Mouse (Mus musculus) limb, embryonic 11.5 days (tissue): ENCODE measurements around the gene Rap1gap. TPM values are rescaled to one million over a fixed set of nuclear protein-coding genes. Genes with fewer than 3 reads are reported as not detected.

Source experiments
- ATAC-seq: fragments of 200-750 bp; cut with Nextera tagmentation; 2 replicates; pipeline ENCODE4 v1.8.0; 2017; ENCODE audit warnings: low read depth; ENCODE audit not compliant: insufficient number of reproducible peaks, low FRiP score, low TSS enrichment
- DNase-seq: peaks from one replicate; pipeline ENCODE4 v3.0.0-alpha.2; 2015; ENCODE audit warnings: low spot score
- H3K27ac ChIP-seq: fragments of 300-500 bp; sonication (generic); replicated peaks from 2 replicates; pipeline ENCODE4 v1.5.1; 2014; ENCODE audit warnings: low read depth, mild to moderate bottlenecking, low read length
- H3K27me3 ChIP-seq: fragments of 300-500 bp; sonication (generic); 2 replicates; pipeline ENCODE4 v1.6.1; 2014; ENCODE audit warnings: mild to moderate bottlenecking, low read length, mixed read lengths; ENCODE audit not compliant: control insufficient read depth, insufficient read depth
- H3K36me3 ChIP-seq: fragments of 300-500 bp; sonication (generic); 2 replicates; pipeline ENCODE4 v1.6.1; 2014; ENCODE audit warnings: mild to moderate bottlenecking, low read length, moderate library complexity, mixed read lengths; ENCODE audit not compliant: control insufficient read depth, insufficient read depth
- H3K4me1 ChIP-seq: fragments of 300-500 bp; sonication (generic); 2 replicates; pipeline ENCODE4 v1.6.1; 2014; ENCODE audit warnings: low read length, mixed read lengths; ENCODE audit not compliant: control insufficient read depth, insufficient read depth
- H3K4me2 ChIP-seq: fragments of 300-500 bp; sonication (generic); 2 replicates; pipeline ENCODE4 v1.6.1; 2014; ENCODE audit warnings: low read depth, mild to moderate bottlenecking, moderate library complexity; ENCODE audit not compliant: severe bottlenecking
- H3K4me3 ChIP-seq: fragments of 300-500 bp; sonication (generic); 2 replicates; pipeline ENCODE4 v1.5.1; 2014; ENCODE audit warnings: low read depth, low read length
- H3K9ac ChIP-seq: fragments of 300-500 bp; sonication (generic); 2 replicates; pipeline ENCODE4 v1.6.1; 2014; ENCODE audit warnings: mild to moderate bottlenecking, low read length
- H3K9me3 ChIP-seq: fragments of 300-500 bp; sonication (generic); 2 replicates; pipeline ENCODE4 v1.6.1; 2016; ENCODE audit warnings: low read length; ENCODE audit not compliant: control insufficient read depth
- WGBS: fragments of 180-500 bp; shearing (Covaris S2); extraction: QIAGEN DNeasy Blood & Tissue Kit; methylation state at CpG from one replicate; pipeline ENCODE4 v1.1.7; 2014; 5-methylcytosine and 5-hydroxymethylcytosine counted together
- polyA plus RNA-seq: library from polyadenylated mRNA; unstranded; fragments of >200 nt; fragmentation: Nextera tagmentation; extraction: Ambion mirVana; gene quantifications from 2 replicates; pipeline ENCODE4 v1.2.1, GENCODE M21; 2014

The Rap1gap gene
- polyA plus RNA-seq, 1 experiment from 2014 or later: 5.3 TPM

DNA sequence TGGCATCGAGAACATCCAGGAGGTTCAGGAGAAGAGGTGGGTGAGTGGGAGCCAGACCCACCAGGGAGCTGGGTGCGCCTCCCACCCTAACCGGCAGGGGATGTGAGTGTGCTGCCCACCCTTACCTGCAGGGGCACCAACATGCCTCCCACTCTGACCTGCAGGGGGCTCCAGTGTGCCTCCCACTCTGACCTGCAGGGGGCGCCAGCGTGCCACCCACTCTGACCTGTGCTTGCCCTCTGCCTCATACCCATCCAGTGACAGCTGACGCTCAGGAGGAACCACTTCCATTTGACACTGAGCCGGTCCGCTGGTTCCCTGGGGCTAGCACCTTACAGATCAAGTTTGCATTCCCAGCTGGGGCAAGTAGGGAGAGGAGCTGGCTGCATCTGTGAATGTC, 60.2 kb downstream of the Rap1gap start:
- Histone ChIP-seq H3K27me3 (peaks cover 26% of the 10 kb centered on the region), H3K27ac (no peak overlapping the region), H3K9me3 (no peaks in the 10 kb centered on the region), H3K4me3 (no peak overlapping the region), H3K4me2 (peak overlapping the region; percentile 4; the same call in 1 of the 2 replicates), H3K36me3 (no peaks in the 10 kb centered on the region), H3K4me1 (peaks cover 23% of the 10 kb centered on the region), H3K9ac (no peak overlapping the region)
- 54% methylated on average over 8 of the region's 8 CpGs for WGBS
- ATAC-seq (no peak), DNase-seq (peak; percentile 75)

DNA sequence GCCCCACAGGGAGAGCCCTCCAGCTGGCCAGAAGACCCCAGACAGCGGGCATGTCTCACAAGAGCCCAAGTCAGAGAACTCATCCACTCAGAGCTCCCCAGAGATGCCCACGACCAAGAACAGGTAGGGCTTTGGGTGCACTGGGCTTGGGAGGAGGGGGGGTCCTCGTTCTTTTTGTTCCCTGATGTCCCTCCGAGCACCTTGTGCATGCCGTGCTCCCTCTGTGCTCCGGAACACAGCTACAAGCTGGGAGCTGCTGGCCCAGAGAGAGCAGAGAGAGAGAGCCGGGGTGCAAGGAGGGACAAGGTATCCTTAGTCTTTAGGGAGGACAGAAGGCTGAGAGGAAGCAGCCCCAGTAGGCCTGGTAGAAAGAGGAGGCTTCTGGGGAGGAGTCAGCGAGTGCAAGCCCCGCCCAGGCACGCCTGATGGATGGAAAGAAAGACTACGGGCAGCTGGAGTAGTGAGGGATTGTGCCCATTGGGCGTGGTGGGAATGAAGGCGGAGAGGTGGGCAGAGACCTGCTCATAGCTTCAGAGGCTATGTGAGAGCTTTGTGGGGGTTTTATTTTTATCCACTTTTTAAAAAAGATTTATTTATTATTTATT, 61.1 kb downstream of the Rap1gap start:
- Histone ChIP-seq H3K9me3 (no peaks in the 10 kb centered on the region), H3K36me3 (no peaks in the 10 kb centered on the region), H3K4me1 (peaks cover 23% of the 10 kb centered on the region), H3K9ac (no peak overlapping the region), H3K27me3 (peaks cover 31% of the 10 kb centered on the region), H3K4me2 (no peak overlapping the region), H3K27ac (no peak overlapping the region), H3K4me3 (no peak overlapping the region)
- ATAC-seq (no peak), DNase-seq (no peak)
- 79% methylated on average over 13 of the region's 13 CpGs for WGBS

DNA sequence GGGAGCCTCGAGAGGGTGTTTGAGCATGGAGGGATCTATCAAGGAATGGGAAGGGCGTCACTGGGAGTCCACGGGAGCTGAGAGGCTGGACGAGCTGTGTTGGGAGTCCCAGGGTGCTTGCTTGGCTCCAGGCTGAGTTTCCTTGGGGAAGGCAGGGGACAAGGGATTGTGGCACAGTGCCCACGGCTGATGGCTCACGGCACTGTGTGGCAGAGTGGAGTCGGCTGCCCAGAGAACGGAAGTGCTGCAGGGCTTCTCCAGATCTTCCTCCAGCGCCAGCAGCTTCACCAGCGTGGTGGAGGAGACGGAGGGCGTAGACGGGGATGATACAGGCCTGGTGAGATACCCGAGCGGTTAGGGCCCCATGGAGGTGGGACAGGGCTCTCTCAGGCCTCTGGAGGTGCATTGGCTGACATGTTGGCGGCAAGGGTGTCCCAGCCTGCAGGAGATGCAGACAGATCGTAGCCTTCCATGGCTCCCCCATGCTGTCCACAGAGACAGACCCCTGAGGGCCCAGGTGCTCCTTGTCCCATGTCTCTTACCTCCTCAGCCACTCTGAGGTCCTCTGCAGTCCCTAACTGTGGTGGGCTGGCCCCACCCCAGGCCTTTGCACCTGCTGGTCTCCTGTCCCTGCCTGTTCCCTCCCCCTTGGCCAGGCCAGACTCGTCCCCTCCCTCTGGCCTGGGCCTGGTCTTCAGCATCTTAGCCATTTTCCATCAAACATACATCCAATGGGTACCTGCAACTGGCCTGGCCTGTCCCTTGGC, 62.4 kb downstream of the Rap1gap start:
- no peak for ATAC-seq
- Histone ChIP-seq H3K9ac (no peak overlapping the region), H3K27me3 (peaks cover 27% of the 10 kb centered on the region), H3K4me2 (peak overlapping the region; percentile 32), H3K27ac (no peak overlapping the region; the same call in 1 of the 2 replicates), H3K9me3 (no peaks in the 10 kb centered on the region), H3K36me3 (no peaks in the 10 kb centered on the region), H3K4me3 (no peak overlapping the region), H3K4me1 (peaks cover 23% of the 10 kb centered on the region)
- no peak for DNase-seq
- WGBS: 87% methylated on average over 18 of the region's 18 CpGs

DNA sequence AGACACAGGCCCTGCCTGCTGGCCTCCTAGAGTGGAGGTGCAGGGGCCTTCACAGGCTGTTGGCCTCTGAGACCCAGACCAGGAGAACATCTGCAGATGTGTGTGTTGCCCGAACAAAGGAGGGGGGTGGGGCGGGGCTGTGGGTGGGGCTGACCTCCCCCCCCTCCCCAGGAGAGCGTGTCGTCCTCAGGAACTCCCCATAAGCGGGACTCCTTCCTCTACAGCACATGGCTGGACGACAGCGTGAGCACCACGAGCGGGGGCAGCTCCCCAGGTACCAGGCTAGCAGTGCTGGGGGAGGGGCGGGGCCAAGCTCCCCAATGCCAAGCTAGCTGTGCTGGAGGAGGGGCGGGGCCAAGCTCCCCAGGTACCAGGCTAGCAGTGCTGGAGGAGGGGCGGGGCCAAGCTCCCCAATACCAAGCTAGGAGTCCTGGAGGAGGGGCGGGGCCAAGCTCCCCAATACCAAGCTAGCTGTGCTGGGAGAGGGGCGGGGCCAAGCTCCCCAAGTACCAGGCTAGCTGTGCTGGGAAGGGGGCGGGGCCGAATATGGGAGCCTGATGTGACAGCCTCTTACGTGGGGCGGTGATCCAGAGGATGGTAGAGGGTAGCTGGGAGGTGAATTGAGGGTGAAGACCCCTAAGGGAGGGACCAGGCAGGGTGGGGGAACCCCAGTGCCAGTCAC, 63.1 kb downstream of the Rap1gap start:
- Histone ChIP-seq H3K27me3 (peaks cover 27% of the 10 kb centered on the region), H3K4me2 (peak overlapping the region; percentile 32), H3K27ac (no peak overlapping the region; the same call in 1 of the 2 replicates), H3K9ac (no peak overlapping the region), H3K36me3 (no peaks in the 10 kb centered on the region), H3K9me3 (no peaks in the 10 kb centered on the region), H3K4me3 (no peak overlapping the region), H3K4me1 (peaks cover 23% of the 10 kb centered on the region)
- ATAC-seq: peak; percentile 53; the same call in 1 of the 2 replicates
- DNase-seq: peak; percentile 80
- WGBS: 0% methylated on average over 16 of the region's 18 CpGs

DNA sequence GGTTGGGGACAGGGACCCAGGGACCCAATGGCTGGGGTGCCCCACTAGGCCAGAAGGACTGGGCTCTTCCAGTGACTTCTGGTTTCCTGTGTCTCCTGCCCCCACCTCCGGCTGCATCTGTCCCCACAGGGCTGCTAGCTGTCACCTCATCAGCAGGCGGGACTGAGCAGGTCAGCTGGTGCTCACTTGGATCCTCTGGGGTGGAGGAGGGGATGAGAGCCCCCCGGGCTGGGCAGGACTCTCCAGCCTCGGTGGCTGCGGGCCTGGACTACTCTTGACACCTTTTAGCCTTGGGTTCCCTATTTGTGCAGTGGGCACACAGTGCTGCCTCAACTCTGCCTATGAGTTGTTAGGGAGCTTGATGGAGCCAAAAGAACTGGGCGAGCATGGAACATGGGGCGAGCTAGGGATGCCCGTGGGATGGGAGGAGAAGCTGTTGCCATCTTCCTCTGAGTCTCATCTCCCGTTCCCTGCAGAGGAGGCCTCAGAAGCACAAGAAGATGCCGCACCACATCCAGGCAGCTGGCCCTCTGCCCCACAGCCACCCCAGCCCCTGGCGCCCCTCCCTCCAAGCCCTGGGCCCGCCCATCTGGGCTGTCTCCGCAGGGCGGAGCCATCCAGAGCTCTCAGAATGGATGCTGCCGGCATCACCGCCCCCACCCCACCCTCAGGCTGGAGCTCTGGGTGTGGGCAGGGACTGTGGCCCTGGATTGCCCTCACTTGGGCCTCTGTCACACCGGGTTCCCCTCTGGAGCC, 64.1 kb downstream of the Rap1gap start:
- Histone ChIP-seq H3K27ac (no peak overlapping the region), H3K4me2 (peak overlapping the region; percentile 15), H3K4me1 (peaks cover 23% of the 10 kb centered on the region), H3K9ac (0 out of 2 replicates have a peak overlapping the region, but pooled peaks have one; percentile 4), H3K27me3 (peaks cover 23% of the 10 kb centered on the region), H3K9me3 (no peaks in the 10 kb centered on the region), H3K36me3 (no peaks in the 10 kb centered on the region), H3K4me3 (no peak overlapping the region)
- ATAC-seq (no peak), DNase-seq (peak; percentile 38)
- WGBS: 6% methylated on average over 17 of the region's 17 CpGs

DNA sequence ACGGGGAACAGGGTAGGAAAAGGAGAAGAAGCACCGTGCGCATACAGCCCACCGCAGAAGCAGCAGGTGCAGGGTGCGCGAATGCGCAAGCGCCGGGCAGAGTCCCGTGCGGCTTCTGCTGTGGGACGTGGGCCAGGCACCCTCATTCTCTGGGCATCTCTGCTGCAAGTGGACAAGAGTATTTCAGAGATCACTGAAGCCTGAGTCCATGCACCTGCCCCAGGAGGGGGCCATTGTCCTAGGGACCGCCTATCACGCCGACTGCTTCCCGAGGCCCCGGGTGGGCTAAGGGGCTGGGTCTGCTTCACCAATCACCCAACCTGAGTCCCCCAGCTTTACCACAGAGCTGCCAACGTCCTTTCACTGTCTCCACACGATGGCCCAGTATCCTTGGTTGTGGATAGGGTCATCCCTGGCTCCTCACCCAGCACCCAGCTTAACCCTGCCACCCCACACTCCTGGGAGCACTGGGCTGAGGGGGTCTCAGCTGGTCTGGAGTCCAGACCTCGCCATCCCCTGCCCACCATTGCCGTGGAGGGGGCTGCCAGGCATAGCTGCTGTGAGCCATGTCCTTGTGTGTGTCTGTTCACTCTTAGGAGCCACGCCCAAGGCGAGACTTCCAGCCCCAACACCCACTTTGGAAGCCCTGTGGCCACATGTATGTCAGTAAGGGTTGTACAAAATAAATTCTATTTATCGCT, 64.8 kb downstream of the Rap1gap start:
- peaks cover 19% of the 10 kb centered on the region for H3K4me1 ChIP-seq
- 22% methylated on average over 24 of the region's 24 CpGs for WGBS
- no peak for ATAC-seq
- no peak overlapping the region; the same call in 1 of the 2 replicates for H3K9ac ChIP-seq
- H3K4me3 ChIP-seq: no peak overlapping the region
- no peak overlapping the region for H3K27ac ChIP-seq
- DNase-seq: no peak
- peaks cover 23% of the 10 kb centered on the region for H3K27me3 ChIP-seq
- no peaks in the 10 kb centered on the region for H3K36me3 ChIP-seq
- no peaks in the 10 kb centered on the region for H3K9me3 ChIP-seq
- peak overlapping the region; percentile 15 for H3K4me2 ChIP-seq

DNA sequence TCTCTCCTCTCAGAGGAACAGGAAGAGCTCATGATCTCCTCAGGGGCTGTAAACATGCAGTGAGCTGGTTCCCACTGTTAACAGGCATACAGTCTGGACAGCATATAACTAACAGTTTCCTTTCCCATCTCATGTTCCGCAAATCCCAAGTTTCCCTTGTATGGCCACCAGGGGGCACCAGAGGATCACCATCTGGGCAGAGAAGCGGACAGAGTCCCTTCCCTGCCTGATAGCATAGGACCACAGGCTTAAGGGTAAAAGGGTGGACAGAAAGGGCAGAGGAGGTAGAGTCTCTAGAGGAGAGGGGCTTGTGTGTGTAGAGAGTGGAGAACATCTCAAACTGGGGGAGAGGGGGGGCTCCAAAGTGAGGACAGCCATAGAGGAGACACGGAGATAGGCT, 65.6 kb downstream of the Rap1gap start:
- Histone ChIP-seq H3K27me3 (peaks cover 23% of the 10 kb centered on the region), H3K4me2 (no peak overlapping the region), H3K4me1 (peaks cover 16% of the 10 kb centered on the region), H3K9ac (no peak overlapping the region), H3K36me3 (no peaks in the 10 kb centered on the region), H3K9me3 (no peaks in the 10 kb centered on the region), H3K4me3 (no peak overlapping the region), H3K27ac (no peak overlapping the region)
- DNase-seq (peak; percentile 96), ATAC-seq (no peak)
- WGBS: 16% methylated on average over 3 of the region's 3 CpGs
